Comparison of ENCODE assay signal across 11 mouse cellular contexts in the genomic region with DNA sequence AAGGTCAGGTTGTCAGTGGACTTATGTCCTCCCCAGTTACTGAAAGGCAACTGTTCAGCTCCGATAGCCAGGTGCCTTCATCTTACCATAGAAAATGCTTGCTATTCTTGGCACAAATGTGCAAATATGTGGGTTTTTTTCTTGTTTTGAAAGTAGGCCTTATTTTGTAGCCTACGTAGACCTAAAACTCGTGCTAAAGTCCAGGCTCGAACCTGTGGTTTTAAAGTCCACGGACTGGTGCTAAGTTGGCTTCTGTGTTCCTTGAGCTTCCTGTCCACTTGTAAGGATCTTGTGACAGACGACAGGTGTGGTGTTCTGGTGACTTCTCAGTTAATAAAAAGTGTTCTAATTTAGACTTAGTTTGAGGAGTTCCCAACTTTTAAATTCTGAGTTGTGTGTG.
"Had no signal": no experiment of that assay in that cellular context is flagged by ENCODE, and none has a peak within 500 bp of the region (broad histone marks: within the 10 kb centered on the region; RNA-seq: fewer than 3 reads in every experiment).

No protein-coding gene starts in this region.

- ATAC-seq: intestine, postnatal 0 days had no signal

- H3K9ac ChIP-seq: limb, embryonic 12.5 days; limb, embryonic 15.5 days; liver, embryonic 13.5 days had no signal

- H3K9me3 ChIP-seq: limb, embryonic 12.5 days; limb, embryonic 15.5 days; liver, embryonic 13.5 days had no signal

- H3K4me2 ChIP-seq: limb, embryonic 12.5 days; limb, embryonic 15.5 days; liver, embryonic 13.5 days; midbrain, embryonic 11.5 days had no signal

- DNase-seq: left cerebral cortex, postnatal 4 days; liver, embryonic 13.5 days; lung, adult 2 months; lung, postnatal 14 days; lung, postnatal 4 days; thymus, adult 18-20 months; thymus, postnatal 36 days had no signal

- H3K36me3 ChIP-seq: limb, embryonic 12.5 days; limb, embryonic 15.5 days; liver, embryonic 13.5 days had no signal

- H3K27ac ChIP-seq: limb, embryonic 12.5 days; limb, embryonic 15.5 days; liver, embryonic 13.5 days had no signal

- H3K4me3 ChIP-seq: limb, embryonic 12.5 days; limb, embryonic 15.5 days; liver, embryonic 13.5 days had no signal

- H3K27me3 ChIP-seq: limb, embryonic 12.5 days; limb, embryonic 15.5 days; liver, embryonic 13.5 days had no signal

- H3K4me1 ChIP-seq: limb, embryonic 15.5 days had no signal
